Mouse (Mus musculus): Measurements from ENCODE around the gene Phldb2.

GRCm38 (mm10) chr16:45761425-45761824 is 192.0 kb downstream of the Phldb2 start:
- TF ChIP-seq EP300 (IDR thresholded peaks at IDR 0.05; ENCODE audit: low read depth) = no peak
- TF ChIP-seq CTCF (IDR thresholded peaks at IDR 0.05; ENCODE audit: low read depth) = peak; percentile 35

Measured in liver, postnatal 0 days (tissue).